Mouse (Mus musculus) liver, embryonic 15.5 days (tissue): ENCODE results near the gene Olfr1242. TPM values are rescaled to one million over a fixed set of nuclear protein-coding genes. Genes with fewer than 3 reads are reported as not detected.

Source experiments
- ATAC-seq: fragments of 200-750 bp; cut with Nextera tagmentation; 2 replicates; pipeline ENCODE4 v1.8.0; 2017; ENCODE audit warnings: moderate number of reproducible peaks, mild to moderate bottlenecking, moderate library complexity; ENCODE audit not compliant: insufficient read depth
- H3K27ac ChIP-seq: fragments of 300-500 bp; sonication (generic); replicated peaks from 2 replicates; pipeline ENCODE4 v1.5.1; 2015; ENCODE audit warnings: mild to moderate bottlenecking, inconsistent platforms
- H3K27me3 ChIP-seq: fragments of 300-500 bp; sonication (generic); 2 replicates; pipeline ENCODE4 v1.6.1; 2015; ENCODE audit warnings: mild to moderate bottlenecking, inconsistent platforms
- H3K36me3 ChIP-seq: fragments of 300-500 bp; sonication (generic); replicated peaks from 2 replicates; pipeline ENCODE4 v1.6.1; 2015; ENCODE audit warnings: moderate library complexity, mild to moderate bottlenecking, inconsistent platforms
- H3K4me1 ChIP-seq: fragments of 300-500 bp; sonication (generic); replicated peaks from 2 replicates; pipeline ENCODE4 v1.6.1; 2015; ENCODE audit warnings: inconsistent platforms
- H3K4me2 ChIP-seq: fragments of 300-500 bp; sonication (generic); 2 replicates; pipeline ENCODE4 v1.6.1; 2015; ENCODE audit warnings: moderate library complexity, mild to moderate bottlenecking, inconsistent platforms
- H3K4me3 ChIP-seq: fragments of 300-500 bp; sonication (generic); replicated peaks from 2 replicates; pipeline ENCODE4 v1.5.1; 2015; ENCODE audit warnings: mild to moderate bottlenecking, inconsistent platforms
- H3K9ac ChIP-seq: fragments of 300-500 bp; sonication (generic); 2 replicates; pipeline ENCODE4 v1.6.1; 2015; ENCODE audit warnings: moderate library complexity, mild to moderate bottlenecking, inconsistent platforms
- H3K9me3 ChIP-seq: fragments of 300-500 bp; sonication (generic); replicated peaks from 2 replicates; pipeline ENCODE4 v1.6.1; 2016; ENCODE audit warnings: inconsistent platforms
- WGBS: fragments of 180-500 bp; shearing (Covaris S2); methylation state at CpG from one replicate; pipeline ENCODE4 v1.1.7; 2015; ENCODE audit warnings: mixed read lengths; ENCODE audit not compliant: insufficient replicate concordance; 5-methylcytosine and 5-hydroxymethylcytosine counted together
- polyA plus RNA-seq: library from polyadenylated mRNA; unstranded; fragments of >200 nt; fragmentation: Nextera tagmentation; extraction: Ambion mirVana; gene quantifications from 2 replicates; pipeline ENCODE4 v1.2.1, GENCODE M21; 2015

Gene Olfr1242
- polyA plus RNA-seq: not detected in 2 replicates

DNA sequence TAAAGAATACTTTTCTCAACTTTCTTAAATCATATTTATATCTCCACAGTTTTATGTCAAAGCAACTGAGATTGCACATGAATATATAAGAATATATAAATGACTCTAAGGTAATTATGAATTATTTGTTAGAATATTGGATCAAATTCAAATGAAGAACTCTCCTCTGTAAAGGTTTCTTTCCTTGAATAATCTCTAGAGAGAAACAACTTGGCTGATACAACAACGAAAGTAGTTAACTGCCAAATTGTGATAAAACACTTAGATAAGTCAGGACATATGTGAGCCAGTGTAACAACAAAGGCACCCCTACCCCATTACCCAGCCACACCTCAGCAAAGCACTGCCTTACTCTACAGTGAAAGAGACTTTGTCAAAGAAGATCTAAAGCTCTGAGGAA is at the start of gene Olfr1242:
Gene Olfr1242 (minus strand): TSS at position 101 of the 400 bp plus-strand sequence.
- WGBS: 60% methylated on average over 1 of the region's 1 CpGs
- Histone ChIP-seq H3K9me3 (no peaks in the 10 kb centered on the region), H3K4me3 (no peak within 1 kb of the TSS), H3K27me3 (no peaks in the 10 kb centered on the region), H3K27ac (no peak within 1 kb of the TSS), H3K9ac (no peak within 1 kb of the TSS), H3K4me1 (no peaks in the 10 kb centered on the region), H3K36me3 (no peaks in the 10 kb centered on the region), H3K4me2 (no peak within 1 kb of the TSS)
- no peak for ATAC-seq

DNA sequence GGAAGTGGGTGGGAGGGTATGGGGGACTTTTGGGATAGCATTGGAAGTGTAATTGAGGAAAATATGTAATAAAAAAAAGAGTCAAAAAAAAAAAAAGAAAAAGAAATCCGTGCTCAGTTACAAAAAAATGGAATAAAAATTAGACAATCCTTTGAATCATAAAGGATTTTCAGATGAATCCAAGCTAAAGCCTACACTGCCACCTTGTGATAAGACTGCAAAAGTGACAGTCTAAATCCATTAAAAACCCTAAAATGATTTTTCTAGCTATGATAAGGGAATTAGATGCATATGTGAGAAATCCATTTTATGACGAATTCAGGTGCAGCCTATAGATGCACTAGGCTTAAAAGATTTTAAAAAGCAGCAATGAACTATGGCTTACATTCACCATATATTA is 46.4 kb upstream of the Olfr1242 start:
- Histone ChIP-seq H3K36me3 (no peaks in the 10 kb centered on the region), H3K27me3 (no peaks in the 10 kb centered on the region)
- WGBS: 52% methylated on average over 2 of the region's 2 CpGs

DNA sequence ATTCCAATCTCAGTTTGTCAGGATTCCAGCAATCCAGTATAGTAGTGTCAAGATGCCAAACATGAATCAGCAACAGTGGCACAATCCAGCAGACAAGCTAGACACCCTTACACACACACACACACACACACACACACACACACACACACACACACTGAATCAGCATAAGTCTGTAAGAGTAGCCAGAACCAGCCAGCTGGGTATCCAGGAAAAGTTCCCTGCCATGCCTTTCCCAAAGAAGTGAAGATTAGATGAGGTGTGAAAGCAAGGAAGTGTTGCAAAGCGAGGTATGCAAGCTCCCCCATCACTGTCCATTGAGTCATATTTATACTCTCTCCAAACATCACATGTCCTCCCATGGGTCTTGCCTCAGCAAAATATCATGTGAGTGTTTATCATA is 41.8 kb upstream of the Olfr1242 start:
- Histone ChIP-seq H3K36me3 (no peaks in the 10 kb centered on the region), H3K27me3 (no peaks in the 10 kb centered on the region), H3K4me3 (no peak overlapping the region), H3K9me3 (no peaks in the 10 kb centered on the region), H3K4me2 (no peak overlapping the region), H3K4me1 (no peaks in the 10 kb centered on the region), H3K27ac (no peak overlapping the region), H3K9ac (no peak overlapping the region)
- ATAC-seq: no peak
- 33% methylated on average over 1 of the region's 1 CpGs for WGBS

More for the DNA sequence above, 46.4 kb upstream of the Olfr1242 start:
- Histone ChIP-seq H3K4me2 (no peak overlapping the region), H3K9me3 (no peaks in the 10 kb centered on the region), H3K4me3 (no peak overlapping the region), H3K4me1 (no peaks in the 10 kb centered on the region), H3K27ac (no peak overlapping the region), H3K9ac (no peak overlapping the region)
- ATAC-seq: no peak

DNA sequence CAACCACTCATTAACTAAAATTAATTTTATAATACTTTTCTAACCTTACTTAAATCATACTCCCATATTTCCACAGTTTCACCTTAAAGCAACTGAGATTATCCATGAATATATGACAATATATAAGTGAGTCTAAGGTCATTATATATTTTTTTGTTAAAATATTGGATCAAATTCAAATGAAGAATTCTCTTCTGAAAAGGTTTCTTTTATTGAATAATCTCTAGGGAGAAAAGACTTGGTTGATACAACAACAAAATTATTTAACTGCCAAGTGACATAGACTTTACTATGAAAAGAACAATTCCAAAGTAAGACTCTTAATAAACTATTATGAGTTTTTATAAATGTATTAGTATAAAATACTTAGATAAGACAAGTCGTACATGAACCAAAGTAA is 33.3 kb upstream of the Olfr1242 start, which contains the start of gene Olfr1243:
Gene Olfr1243 (minus strand): TSS at position 101 of the 400 bp plus-strand sequence.
- Histone ChIP-seq H3K4me3 (no peak within 1 kb of the TSS), H3K4me1 (no peaks in the 10 kb centered on the region), H3K36me3 (no peaks in the 10 kb centered on the region), H3K27ac (no peak within 1 kb of the TSS), H3K9ac (no peak within 1 kb of the TSS), H3K9me3 (no peaks in the 10 kb centered on the region), H3K27me3 (no peaks in the 10 kb centered on the region), H3K4me2 (no peak within 1 kb of the TSS)
- 39% methylated on average over 1 of the region's 1 CpGs for WGBS
- ATAC-seq: no peak

DNA sequence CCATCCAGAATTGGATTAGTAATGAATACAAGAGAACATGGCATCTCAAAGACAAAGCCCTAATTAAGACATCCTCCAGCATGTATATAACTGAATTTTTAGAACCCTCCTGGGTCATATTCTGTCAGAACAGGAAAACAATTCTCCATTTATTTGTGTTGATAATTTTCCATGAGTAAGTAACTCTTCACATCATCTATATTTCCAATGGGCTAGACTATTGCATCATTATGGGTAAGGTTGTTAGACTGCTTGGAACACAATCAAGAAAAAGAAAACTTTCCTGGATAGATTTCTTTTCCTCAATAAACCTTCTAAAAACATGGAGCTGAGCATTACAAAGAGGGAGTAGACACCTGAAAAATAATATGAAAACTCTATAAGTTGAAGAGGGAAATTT is 11.1 kb downstream of the Olfr1242 start, which contains the start of gene Olfr1241:
Gene Olfr1241 (minus strand): TSS at position 101 of the 400 bp plus-strand sequence.
- no peaks in the 10 kb centered on the region for H3K4me1 ChIP-seq
- H3K9ac ChIP-seq: no peak within 1 kb of the TSS
- no peaks in the 10 kb centered on the region for H3K9me3 ChIP-seq
- H3K4me3 ChIP-seq: no peak within 1 kb of the TSS
- no peaks in the 10 kb centered on the region for H3K36me3 ChIP-seq
- H3K4me2 ChIP-seq: no peak within 1 kb of the TSS
- no peaks in the 10 kb centered on the region for H3K27me3 ChIP-seq
- H3K27ac ChIP-seq: no peak within 1 kb of the TSS
- no peak for ATAC-seq

DNA sequence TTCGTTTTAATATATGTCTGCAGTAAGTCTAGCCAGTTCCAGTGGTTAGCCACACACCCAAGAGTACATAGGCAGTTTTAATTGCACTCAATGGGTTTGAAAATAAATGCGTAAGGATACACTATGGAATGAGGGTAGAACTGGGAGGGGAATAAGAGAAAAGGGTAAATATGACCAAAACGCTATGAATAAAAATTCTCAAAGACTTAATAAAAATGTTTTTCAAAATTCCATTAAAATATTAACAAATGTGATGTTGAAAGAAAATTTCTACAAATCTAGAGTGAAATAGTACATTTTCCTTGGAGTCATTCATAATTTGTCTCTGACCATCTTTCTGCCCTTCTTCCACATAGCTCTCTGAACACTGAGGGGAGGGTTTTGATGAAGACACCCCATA is 55.2 kb downstream of the Olfr1242 start, which contains the start of gene Olfr1240:
Gene Olfr1240 (minus strand): TSS at position 101 of the 400 bp plus-strand sequence.
- Histone ChIP-seq H3K9ac (no peak within 1 kb of the TSS), H3K4me3 (no peak within 1 kb of the TSS), H3K4me2 (no peak within 1 kb of the TSS), H3K27ac (no peak within 1 kb of the TSS), H3K4me1 (no peaks in the 10 kb centered on the region), H3K27me3 (no peaks in the 10 kb centered on the region), H3K36me3 (no peaks in the 10 kb centered on the region), H3K9me3 (no peaks in the 10 kb centered on the region)
- 59% methylated on average over 3 of the region's 3 CpGs for WGBS
- ATAC-seq: no peak

Other genes with a start within 250 kb of the Olfr1242 start
- not detected in 2 replicates for gene Olfr1228, start 244.3 kb downstream of the Olfr1242 start, polyA plus RNA-seq
- not detected in 2 replicates for gene Olfr1229, start 210.3 kb downstream of the Olfr1242 start, polyA plus RNA-seq
- gene Olfr1230, start 201.1 kb downstream of the Olfr1242 start, polyA plus RNA-seq: not detected in 2 replicates
- gene Olfr1231, start 191.3 kb downstream of the Olfr1242 start, polyA plus RNA-seq: not detected in 2 replicates
- gene Olfr1232, start 168.7 kb downstream of the Olfr1242 start, polyA plus RNA-seq: not detected in 2 replicates
- not detected in 2 replicates for gene Olfr1233, start 155.9 kb downstream of the Olfr1242 start, polyA plus RNA-seq
- gene Olfr1234, start 133.5 kb downstream of the Olfr1242 start, polyA plus RNA-seq: not detected in 2 replicates
- not detected in 2 replicates for gene Olfr1238, start 88.7 kb downstream of the Olfr1242 start, polyA plus RNA-seq
- gene Olfr1239, start 77.9 kb downstream of the Olfr1242 start, polyA plus RNA-seq: not detected in 2 replicates
- gene Olfr1240, start 55.3 kb downstream of the Olfr1242 start, polyA plus RNA-seq: not detected in 2 replicates
- not detected in 2 replicates for gene Olfr1241, start 11.2 kb downstream of the Olfr1242 start, polyA plus RNA-seq
- not detected in 2 replicates for gene Olfr1243, start 33.2 kb upstream of the Olfr1242 start, polyA plus RNA-seq
- not detected in 2 replicates for gene Olfr1245, start 80.1 kb upstream of the Olfr1242 start, polyA plus RNA-seq
- not detected in 2 replicates for gene Olfr1246, start 94.8 kb upstream of the Olfr1242 start, polyA plus RNA-seq
- not detected in 2 replicates for gene Olfr1247, start 115.8 kb upstream of the Olfr1242 start, polyA plus RNA-seq
- gene Olfr1248, start 119.9 kb upstream of the Olfr1242 start, polyA plus RNA-seq: not detected in 2 replicates
- gene Olfr1249, start 136.6 kb upstream of the Olfr1242 start, polyA plus RNA-seq: not detected in 2 replicates
- not detected in 2 replicates for gene Olfr1250, start 163.1 kb upstream of the Olfr1242 start, polyA plus RNA-seq
- not detected in 2 replicates for gene Olfr1251, start 173.6 kb upstream of the Olfr1242 start, polyA plus RNA-seq
- gene Olfr1252, start 226.7 kb upstream of the Olfr1242 start, polyA plus RNA-seq: not detected in 2 replicates